ENCODE assay signal across 14 mouse cellular contexts in the genomic region with DNA sequence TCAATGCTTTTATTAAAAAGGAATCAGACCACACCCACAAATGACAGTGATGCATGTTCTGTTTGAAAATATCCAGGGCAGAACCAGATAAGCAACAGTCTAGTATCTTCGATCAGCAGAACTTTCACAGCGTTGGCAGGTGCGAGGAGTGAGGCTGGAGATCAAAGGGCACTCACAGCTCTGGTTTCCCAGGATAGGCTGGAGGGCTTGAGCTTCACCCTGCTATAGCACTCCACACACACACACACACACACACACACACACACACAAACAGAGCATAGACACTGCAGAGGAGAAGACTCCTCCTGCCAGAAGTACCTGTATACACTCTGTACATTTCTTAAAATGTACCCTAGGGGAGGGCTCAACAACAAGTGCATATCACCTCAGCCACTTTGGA.
DNase-seq lines count a peak whose midpoint lies in the region; ATAC-seq and TF ChIP-seq lines count a peak whose summit lies in the region.
"Had no signal": no experiment of that assay in that cellular context is flagged by ENCODE, and none has a peak within 500 bp of the region (broad histone marks: within the 10 kb centered on the region; RNA-seq: fewer than 3 reads in every experiment).

No protein-coding gene starts in this region.

- no peak overlapping the region for H3K9ac ChIP-seq in kidney, embryonic 14.5 days (ENCODE audit: low read depth, low read length)
- no peak overlapping the region for H3K9ac ChIP-seq in intestine, embryonic 15.5 days
- no peak overlapping the region for H3K9ac ChIP-seq in liver, postnatal 0 days (replicated peaks)

- TF ChIP-seq POLR2A in kidney, adult 2 months (IDR thresholded peaks at IDR 0.05; ENCODE audit: low read depth, low read length): no peak

- no peak overlapping the region for H3K4me3 ChIP-seq in kidney, adult 2 months (ENCODE audit: insufficient read depth, low read depth, low read length)
- no peak overlapping the region for H3K4me3 ChIP-seq in kidney, embryonic 14.5 days (ENCODE audit: low read length)
- H3K4me3 ChIP-seq in intestine, embryonic 15.5 days (replicated peaks): no peak overlapping the region
- H3K4me3 ChIP-seq in liver, postnatal 0 days (ENCODE audit: low read depth, low read length): no peak overlapping the region
- H3K4me3 ChIP-seq: gastrocnemius, adult 2 months had no signal

- H3K9me3 ChIP-seq in kidney, embryonic 14.5 days (ENCODE audit: control insufficient read depth, low read length): no peaks in the 10 kb centered on the region
- no peaks in the 10 kb centered on the region for H3K9me3 ChIP-seq in intestine, embryonic 15.5 days
- no peaks in the 10 kb centered on the region for H3K9me3 ChIP-seq in liver, postnatal 0 days (ENCODE audit: low read length)

- no peak overlapping the region for H3K4me2 ChIP-seq in kidney, embryonic 14.5 days (replicated peaks; ENCODE audit: low read depth, low read length)
- no peak overlapping the region for H3K4me2 ChIP-seq in intestine, embryonic 15.5 days (replicated peaks)
- H3K4me2 ChIP-seq in liver, postnatal 0 days (ENCODE audit: low read depth, low read length): no peak overlapping the region

- WGBS in kidney, adult 2 months: 38% methylated on average over 3 of the region's 3 CpGs
- 12% methylated on average over 3 of the region's 3 CpGs for WGBS in kidney, embryonic 14.5 days
- 20% methylated on average over 3 of the region's 3 CpGs for WGBS in intestine, embryonic 15.5 days
- 35% methylated on average over 3 of the region's 3 CpGs for WGBS in liver, postnatal 0 days (ENCODE audit: insufficient replicate concordance)

- no peak for TF ChIP-seq CTCF in kidney, adult 2 months (conservative IDR thresholded peaks at IDR 0.05; ENCODE audit: insufficient read depth, insufficient read length, low read depth, low read length)
- TF ChIP-seq CTCF in liver, postnatal 0 days (IDR thresholded peaks at IDR 0.05; ENCODE audit: low read depth): no peak

- no peak overlapping the region for H3K27ac ChIP-seq in kidney, adult 2 months (ENCODE audit: insufficient read depth, low read depth, low read length)
- H3K27ac ChIP-seq in kidney, embryonic 14.5 days (ENCODE audit: low read depth, low read length): no peak overlapping the region
- no peak overlapping the region for H3K27ac ChIP-seq in intestine, embryonic 15.5 days
- no peak overlapping the region for H3K27ac ChIP-seq in liver, postnatal 0 days (ENCODE audit: low read depth)
- H3K27ac ChIP-seq: gastrocnemius, adult 2 months; kidney, postnatal 0 days had no signal

- H3K27me3 ChIP-seq in kidney, adult 2 months (replicated peaks; ENCODE audit: control insufficient read depth, insufficient read depth, low read length): no peaks in the 10 kb centered on the region
- no peaks in the 10 kb centered on the region for H3K27me3 ChIP-seq in kidney, embryonic 14.5 days (ENCODE audit: control insufficient read depth, insufficient read depth, low read length)
- H3K27me3 ChIP-seq in intestine, embryonic 15.5 days (replicated peaks): no peaks in the 10 kb centered on the region
- H3K27me3 ChIP-seq in liver, postnatal 0 days (ENCODE audit: insufficient read depth, low read length): no peaks in the 10 kb centered on the region
- H3K27me3 ChIP-seq: CH12.LX had no signal

- no peak for ATAC-seq in kidney, embryonic 14.5 days (ENCODE audit: low FRiP score, low TSS enrichment)
- ATAC-seq in intestine, embryonic 15.5 days: peak; percentile 87
- peak; percentile 81 for ATAC-seq in liver, postnatal 0 days
- ATAC-seq: forebrain, embryonic 16.5 days had no signal

- TF ChIP-seq EP300 in liver, postnatal 0 days (IDR thresholded peaks at IDR 0.05; ENCODE audit: low read depth): no peak

- DNase-seq in kidney, adult 2 months: peak; percentile 30
- DNase-seq in kidney, postnatal 36 days: peak; percentile 33 to 35
- DNase-seq in liver, postnatal 0 days: peak; percentile 38
- no peak for DNase-seq in cerebellum, postnatal 10 days
- DNase-seq in spleen, adult 12 weeks (ENCODE audit: low spot score): no peak
- DNase-seq: cerebellum, adult 11-12 months; gastrocnemius, adult 2 months; left cerebral cortex, postnatal 4 days; lung, postnatal 10 days had no signal

- peaks cover 9% of the 10 kb centered on the region; the same call in 1 of the 2 replicates for H3K4me1 ChIP-seq in kidney, adult 2 months (ENCODE audit: control insufficient read depth, insufficient read depth, low read length)
- H3K4me1 ChIP-seq in kidney, embryonic 14.5 days (ENCODE audit: control insufficient read depth, insufficient read depth, low read length): peaks cover 9% of the 10 kb centered on the region; the same call in 1 of the 2 replicates
- H3K4me1 ChIP-seq in intestine, embryonic 15.5 days (replicated peaks): peaks cover 5% of the 10 kb centered on the region; the same call in 1 of the 2 replicates
- H3K4me1 ChIP-seq in liver, postnatal 0 days (ENCODE audit: insufficient read depth): peaks cover 6% of the 10 kb centered on the region; the same call in 1 of the 2 replicates

- no peaks in the 10 kb centered on the region for H3K36me3 ChIP-seq in kidney, adult 2 months (ENCODE audit: control insufficient read depth, insufficient read depth, low read length)
- H3K36me3 ChIP-seq in kidney, embryonic 14.5 days (ENCODE audit: control insufficient read depth, insufficient read depth, low read length): no peaks in the 10 kb centered on the region
- no peaks in the 10 kb centered on the region for H3K36me3 ChIP-seq in intestine, embryonic 15.5 days
- H3K36me3 ChIP-seq in liver, postnatal 0 days (replicated peaks; ENCODE audit: insufficient read depth, low read length): no peaks in the 10 kb centered on the region

Comparison
In these comparisons a context has a peak if more than half of its experiments do, and no peak if none do; other contexts are left out.
1. DNase-seq: peak in kidney, adult 2 months (single experiment), kidney, postnatal 36 days (2 of 2) and liver, postnatal 0 days (single experiment); none in cerebellum, postnatal 10 days (0 of 2) and spleen, adult 12 weeks (single experiment).